Mouse (Mus musculus) heart, postnatal 0 days (tissue): ENCODE measurements around the gene Nudcd2. TPM values are rescaled to one million over a fixed set of nuclear protein-coding genes. Genes with fewer than 3 reads are reported as not detected.

Experiments used
- ATAC-seq: fragments of 200-750 bp; cut with Nextera tagmentation; 2 replicates; pipeline ENCODE4 v1.8.0; 2017; ENCODE audit warnings: low read depth, moderate number of reproducible peaks, moderate library complexity; ENCODE audit not compliant: insufficient read depth
- DNase-seq: peaks from one replicate; pipeline ENCODE4 v3.0.0-alpha.2; 2016; ENCODE audit warnings: low spot score
- H3K27ac ChIP-seq: fragments of 300-500 bp; sonication (generic); 2 replicates; pipeline ENCODE4 v1.5.1; 2014; ENCODE audit warnings: low read depth, mild to moderate bottlenecking
- H3K27me3 ChIP-seq: fragments of 300-500 bp; sonication (generic); 2 replicates; pipeline ENCODE4 v1.6.1; 2014; ENCODE audit warnings: low read length, mixed read lengths; ENCODE audit not compliant: control insufficient read depth, insufficient read depth
- H3K36me3 ChIP-seq: fragments of 300-500 bp; sonication (generic); replicated peaks from 2 replicates; pipeline ENCODE4 v1.6.1; 2014; ENCODE audit warnings: low read length, mixed read lengths; ENCODE audit not compliant: control insufficient read depth, insufficient read depth
- H3K4me1 ChIP-seq: fragments of 300-500 bp; sonication (generic); 2 replicates; pipeline ENCODE4 v1.6.1; 2014; ENCODE audit warnings: antibody characterized with exemption; ENCODE audit not compliant: control insufficient read depth, insufficient read depth
- H3K4me2 ChIP-seq: fragments of 300-500 bp; sonication (generic); 2 replicates; pipeline ENCODE4 v1.6.1; 2014; ENCODE audit warnings: low read depth, mild to moderate bottlenecking, low read length, moderate library complexity
- H3K4me3 ChIP-seq: fragments of 300-500 bp; sonication (generic); 2 replicates; pipeline ENCODE4 v1.5.1; 2014; ENCODE audit warnings: low read depth, low read length
- H3K9ac ChIP-seq: fragments of 300-500 bp; sonication (generic); replicated peaks from 2 replicates; pipeline ENCODE4 v1.6.1; 2014; ENCODE audit warnings: low read depth, low read length, mixed read lengths
- H3K9me3 ChIP-seq: fragments of 300-500 bp; sonication (generic); replicated peaks from 2 replicates; pipeline ENCODE4 v1.6.1; 2016; ENCODE audit warnings: low read length; ENCODE audit not compliant: control insufficient read depth
- CTCF ChIP-seq: IDR thresholded peaks from 2 replicates; pipeline ENCODE4 v1.5.1; 2016; ENCODE audit warnings: antibody characterized with exemption, control low read depth, low read depth
- EP300 ChIP-seq: IDR thresholded peaks from 2 replicates; pipeline ENCODE4 v1.6.1; 2016; ENCODE audit warnings: antibody characterized with exemption, low read depth
- WGBS: fragments of 180-500 bp; shearing (Covaris S2); extraction: QIAGEN DNeasy Blood & Tissue Kit; methylation state at CpG from one replicate; pipeline ENCODE4 v1.1.7; 2014; 5-methylcytosine and 5-hydroxymethylcytosine counted together
- polyA plus RNA-seq: library from polyadenylated mRNA; unstranded; fragments of >200 nt; fragmentation: Nextera tagmentation; extraction: Ambion mirVana; gene quantifications from 2 replicates; pipeline ENCODE4 v1.2.1, GENCODE M21; 2015
- total RNA-seq: library from RNA; depleted of rRNA; stranded (reverse); fragments of >200 nt; gene quantifications from 2 replicates; pipeline ENCODE4 v1.2.3, GENCODE M21; 2014; ENCODE audit warnings: low replicate concordance; rRNA removed

Gene Nudcd2
- total and polyA plus RNA-seq, 2 experiments from 2014 or later = 28.3 to 72.4 TPM

DNA sequence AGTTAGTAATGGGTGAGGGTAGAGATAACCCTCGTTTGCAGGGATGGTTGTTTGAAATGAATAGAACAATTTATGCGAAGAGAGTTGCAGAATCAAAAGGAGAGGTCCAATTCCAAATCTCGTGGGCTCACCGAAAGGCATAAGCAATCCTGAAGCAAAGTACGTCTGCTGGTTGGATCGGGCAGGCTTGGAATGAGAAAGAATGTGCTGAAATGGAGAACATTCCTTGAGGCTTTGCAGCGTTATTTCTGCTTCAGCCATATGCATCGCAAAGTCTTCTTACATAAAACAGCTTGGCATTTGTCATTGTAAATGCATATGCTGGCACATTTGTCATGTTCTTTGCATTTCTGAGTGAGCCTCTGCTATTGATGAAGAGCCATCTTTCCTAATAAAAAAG lies 50.9 kb downstream of the Nudcd2 start:
- no peak for ATAC-seq
- H3K9ac ChIP-seq = no peak overlapping the region
- H3K27ac ChIP-seq = no peak overlapping the region
- H3K4me3 ChIP-seq = no peak overlapping the region
- H3K9me3 ChIP-seq = no peaks in the 10 kb centered on the region
- TF ChIP-seq EP300 = no peak
- TF ChIP-seq CTCF = no peak
- no peaks in the 10 kb centered on the region for H3K27me3 ChIP-seq
- 63% methylated on average over 8 of the region's 8 CpGs for WGBS
- H3K4me2 ChIP-seq = no peak overlapping the region
- H3K36me3 ChIP-seq = no peaks in the 10 kb centered on the region
- no peak for DNase-seq
- H3K4me1 ChIP-seq = no peaks in the 10 kb centered on the region

DNA sequence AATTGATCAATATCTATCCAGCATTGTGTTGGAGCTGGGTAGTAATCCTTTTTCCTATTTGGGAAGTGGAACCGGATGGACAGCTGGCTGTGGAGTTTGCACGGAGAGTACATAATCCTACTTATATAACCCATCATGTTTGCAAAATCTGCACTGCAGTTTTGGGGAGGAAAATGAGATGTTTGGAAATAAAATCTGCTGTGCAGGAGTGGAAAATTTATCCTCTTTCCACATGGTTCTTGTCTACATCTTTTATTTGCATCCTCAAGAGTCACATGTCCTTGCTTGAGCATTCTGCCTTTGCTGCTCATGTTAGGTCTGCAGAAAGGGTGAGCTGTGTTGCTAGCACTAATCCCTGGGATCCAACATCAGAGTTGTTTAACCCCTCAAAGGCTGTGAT lies 53.4 kb downstream of the Nudcd2 start:
- 76% methylated on average over 2 of the region's 2 CpGs for WGBS
- H3K4me2 ChIP-seq = no peak overlapping the region
- no peak overlapping the region for H3K27ac ChIP-seq
- no peak for TF ChIP-seq CTCF
- no peak for TF ChIP-seq EP300
- no peak for DNase-seq
- no peak overlapping the region for H3K4me3 ChIP-seq
- no peaks in the 10 kb centered on the region for H3K27me3 ChIP-seq
- H3K36me3 ChIP-seq = no peaks in the 10 kb centered on the region
- no peak overlapping the region for H3K9ac ChIP-seq
- H3K9me3 ChIP-seq = no peaks in the 10 kb centered on the region
- no peak for ATAC-seq
- no peaks in the 10 kb centered on the region for H3K4me1 ChIP-seq

Other genes starting within 250 kb of the Nudcd2 start
- gene Mat2b, start 38.5 kb upstream of the Nudcd2 start, total RNA-seq = 97.0 and 111 TPM in 2 replicates
- gene Mat2b, start 38.5 kb upstream of the Nudcd2 start, polyA plus RNA-seq = 144 and 152 TPM in 2 replicates
- 29.0 and 56.5 TPM in 2 replicates for gene Hmmr, start 245 bp upstream of the Nudcd2 start, total RNA-seq
- 18.0 and 18.1 TPM in 2 replicates for gene Hmmr, start 245 bp upstream of the Nudcd2 start, polyA plus RNA-seq
- gene Ccng1, start 21.6 kb downstream of the Nudcd2 start, total RNA-seq = 215 and 246 TPM in 2 replicates
- 172 and 174 TPM in 2 replicates for gene Ccng1, start 21.6 kb downstream of the Nudcd2 start, polyA plus RNA-seq